Mouse (Mus musculus) forebrain, embryonic 10.5 days (tissue): ENCODE measurements around the gene Tgm3. TPM values are rescaled to one million over a fixed set of nuclear protein-coding genes. Genes with fewer than 3 reads are reported as not detected.

Experiments
- microRNA-seq: library from miRNA; unstranded; fragments of <30 nt; microRNA quantifications from one replicate; pipeline ENCODE4, GENCODE M21; 2017
- polyA plus RNA-seq: library from polyadenylated mRNA; unstranded; fragments of >200 nt; fragmentation: Nextera tagmentation; extraction: Ambion mirVana; gene quantifications from 2 replicates; pipeline ENCODE4 v1.2.1, GENCODE M21; 2016

Gene Tgm3
- polyA plus RNA-seq, 1 experiment from 2014 or later = not detected

Small RNA genes lying within 50 kb of the gene (microRNA-seq; reads per million reads assigned to microRNA genes)
- gene Mir6339 = not detected

Other genes starting within 250 kb of the Tgm3 start
- 11.0 and 13.8 TPM in 2 replicates for gene Stk35, start 211.8 kb upstream of the Tgm3 start, polyA plus RNA-seq
- not detected in 2 replicates for gene Tgm6, start 100.1 kb downstream of the Tgm3 start, polyA plus RNA-seq
- 929 and 941 TPM in 2 replicates for gene Snrpb, start 167.1 kb downstream of the Tgm3 start, polyA plus RNA-seq
- gene Tmc2, start 182.8 kb downstream of the Tgm3 start, polyA plus RNA-seq = not detected in 2 replicates